Mouse (Mus musculus) lung, embryonic 16.5 days (tissue): ENCODE measurements at regions not wholly inside any gene's neighbourhood (a gene's known extent, or its start where the extent isn't known, plus 50 kb on each side); places are given as distances from the start of the nearest gene placed in this dataset.

Experiments
- ATAC-seq: fragments of 200-750 bp; cut with Nextera tagmentation; 2 replicates; pipeline ENCODE4 v1.8.0; 2017; ENCODE audit warnings: low read depth, mild to moderate bottlenecking, moderate library complexity
- H3K27ac ChIP-seq: fragments of 300-500 bp; sonication (generic); 2 replicates; pipeline ENCODE4 v1.5.1; 2014; ENCODE audit warnings: mild to moderate bottlenecking, control low read depth, low read length
- H3K27me3 ChIP-seq: fragments of 300-500 bp; sonication (generic); 2 replicates; pipeline ENCODE4 v1.6.1; 2014; ENCODE audit warnings: low read depth, low read length, mixed read lengths; ENCODE audit not compliant: control insufficient read depth, insufficient read depth
- H3K36me3 ChIP-seq: fragments of 300-500 bp; sonication (generic); 2 replicates; pipeline ENCODE4 v1.6.1; 2014; ENCODE audit warnings: low read length; ENCODE audit not compliant: control insufficient read depth, insufficient read depth
- H3K4me1 ChIP-seq: fragments of 300-500 bp; sonication (generic); replicated peaks from 2 replicates; pipeline ENCODE4 v1.6.1; 2014; ENCODE audit warnings: low read length, mixed read lengths; ENCODE audit not compliant: control insufficient read depth, insufficient read depth
- H3K4me2 ChIP-seq: fragments of 300-500 bp; sonication (generic); 2 replicates; pipeline ENCODE4 v1.6.1; 2014; ENCODE audit warnings: low read depth, low read length, control low read depth
- H3K4me3 ChIP-seq: fragments of 300-500 bp; sonication (generic); 2 replicates; pipeline ENCODE4 v1.5.1; 2014; ENCODE audit warnings: mild to moderate bottlenecking, low read length, control low read depth
- H3K9ac ChIP-seq: fragments of 300-500 bp; sonication (generic); 2 replicates; pipeline ENCODE4 v1.6.1; 2014; ENCODE audit warnings: low read length, control low read depth
- H3K9me3 ChIP-seq: fragments of 300-500 bp; sonication (generic); 2 replicates; pipeline ENCODE4 v1.6.1; 2016; ENCODE audit warnings: low read length; ENCODE audit not compliant: control insufficient read depth
- WGBS: fragments of 180-500 bp; shearing (Covaris S2); extraction: QIAGEN DNeasy Blood & Tissue Kit; methylation state at CpG from one replicate; pipeline ENCODE4 v1.1.7; 2014; 5-methylcytosine and 5-hydroxymethylcytosine counted together

DNA sequence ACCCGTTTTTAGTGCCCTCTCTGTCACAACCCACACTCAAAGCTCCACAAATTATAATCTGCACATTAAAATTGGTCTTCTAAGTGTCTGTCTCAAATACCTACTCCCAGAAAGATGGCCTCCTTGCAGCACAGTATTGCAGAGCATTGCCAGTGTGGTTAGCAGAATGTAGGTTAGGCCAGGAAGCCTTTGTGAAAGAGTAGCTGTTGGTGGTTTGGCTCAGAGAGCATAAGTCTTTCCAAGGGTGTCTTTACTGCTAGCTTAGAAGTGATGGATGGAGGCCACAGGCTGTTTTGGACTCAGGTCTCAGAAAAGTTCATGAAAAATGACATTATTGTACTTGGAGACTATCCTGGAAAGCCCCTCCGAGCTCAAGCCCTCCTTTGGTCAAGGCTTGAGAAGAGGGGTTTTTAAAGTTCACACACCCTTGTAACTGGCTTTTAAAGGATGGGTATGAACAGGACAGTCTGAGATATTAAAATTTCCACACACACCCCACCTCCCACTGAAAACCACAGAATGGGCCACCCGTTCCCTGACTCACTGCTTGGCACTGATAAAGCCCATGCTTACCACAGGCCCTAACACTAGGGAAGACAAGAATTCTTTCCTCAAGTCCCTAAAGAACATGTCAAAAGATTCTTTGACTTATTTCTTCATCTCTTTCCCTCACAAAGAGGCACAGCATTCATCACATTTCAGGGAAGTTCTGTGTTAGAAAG lies 605.1 kb downstream of the Ets1 start:
- Histone ChIP-seq H3K4me3 (no peak overlapping the region), H3K27ac (no peak overlapping the region), H3K27me3 (no peaks in the 10 kb centered on the region), H3K4me1 (no peaks in the 10 kb centered on the region), H3K36me3 (no peaks in the 10 kb centered on the region), H3K9me3 (no peaks in the 10 kb centered on the region), H3K9ac (no peak overlapping the region), H3K4me2 (no peak overlapping the region)
- 72% methylated on average over 3 of the region's 3 CpGs for WGBS
- no peak for ATAC-seq

DNA sequence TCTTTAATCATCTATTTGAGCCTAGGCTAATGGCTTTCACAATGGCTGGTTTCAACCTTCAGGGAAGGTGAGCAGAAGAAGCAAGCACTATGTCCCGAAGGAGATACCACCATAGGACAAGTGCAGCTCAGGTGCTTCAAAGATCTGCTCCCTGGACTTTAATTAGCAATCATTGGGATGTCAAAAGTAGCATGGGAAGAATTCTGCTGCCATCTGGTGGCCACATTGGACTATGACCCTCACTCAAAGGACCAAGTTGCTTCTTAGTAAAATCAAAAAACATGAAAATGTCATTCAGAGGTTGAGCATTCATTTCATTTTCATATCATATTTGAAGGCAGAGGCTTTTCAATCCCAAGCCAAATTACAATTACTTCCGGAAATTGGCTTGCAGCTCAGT lies 610.9 kb downstream of the Ets1 start:
- Histone ChIP-seq H3K9me3 (no peaks in the 10 kb centered on the region), H3K4me3 (no peak overlapping the region), H3K36me3 (no peaks in the 10 kb centered on the region), H3K27me3 (no peaks in the 10 kb centered on the region), H3K4me2 (no peak overlapping the region), H3K27ac (no peak overlapping the region), H3K9ac (no peak overlapping the region), H3K4me1 (no peaks in the 10 kb centered on the region)
- ATAC-seq, result no peak
- WGBS, result 17% methylated on average over 2 of the region's 2 CpGs

DNA sequence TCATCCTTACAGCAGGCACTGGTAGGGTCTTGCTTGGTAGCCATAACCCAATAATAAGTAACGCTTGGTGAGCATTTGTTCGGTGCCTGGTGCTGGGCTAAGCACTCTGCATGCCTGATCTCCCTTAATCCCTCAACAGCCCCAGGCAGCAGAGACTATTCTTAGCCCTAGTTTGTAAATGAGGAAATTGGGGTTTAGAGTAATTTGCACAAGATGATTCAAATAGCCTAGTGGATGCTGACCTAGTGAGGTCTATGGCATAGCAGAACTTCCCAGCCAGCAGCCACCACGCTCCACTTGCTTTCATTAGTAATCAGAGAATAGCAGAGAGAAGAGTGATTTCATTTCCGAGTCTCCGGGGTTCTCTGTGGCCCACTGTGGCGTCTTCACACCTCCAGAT lies 622.2 kb downstream of the Ets1 start:
- Histone ChIP-seq H3K4me3 (no peak overlapping the region), H3K9ac (no peak overlapping the region), H3K9me3 (no peaks in the 10 kb centered on the region), H3K27ac (no peak overlapping the region), H3K4me2 (no peak overlapping the region), H3K27me3 (no peaks in the 10 kb centered on the region), H3K4me1 (no peaks in the 10 kb centered on the region), H3K36me3 (no peaks in the 10 kb centered on the region)
- no peak for ATAC-seq
- 67% methylated on average over 6 of the region's 6 CpGs for WGBS

DNA sequence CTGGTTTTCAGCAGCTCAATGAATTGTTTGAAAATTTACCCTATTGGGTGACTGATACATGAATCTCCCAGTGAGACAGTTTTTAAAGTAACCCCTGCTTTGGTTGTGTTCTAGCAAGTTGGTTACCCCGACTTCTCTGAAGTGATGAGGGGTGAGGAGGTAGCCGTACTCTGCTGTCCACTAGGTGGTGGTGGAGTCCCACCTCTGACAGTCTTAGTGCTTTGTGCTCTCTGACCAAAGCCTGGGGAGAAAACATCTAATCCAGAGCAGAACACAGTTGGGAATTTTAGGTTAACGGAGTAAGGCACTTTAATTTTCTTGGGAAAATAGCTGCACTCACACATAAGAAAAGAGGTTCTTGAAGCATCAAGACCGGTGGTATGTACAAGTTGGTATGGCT lies 624.1 kb downstream of the Ets1 start:
- H3K27ac ChIP-seq, result no peak overlapping the region
- no peaks in the 10 kb centered on the region for H3K4me1 ChIP-seq
- peak; percentile 49; the same call in 1 of the 2 replicates for ATAC-seq
- no peaks in the 10 kb centered on the region for H3K27me3 ChIP-seq
- H3K9me3 ChIP-seq, result no peaks in the 10 kb centered on the region
- H3K36me3 ChIP-seq, result no peaks in the 10 kb centered on the region
- no peak overlapping the region for H3K4me3 ChIP-seq
- H3K9ac ChIP-seq, result no peak overlapping the region
- 28% methylated on average over 4 of the region's 4 CpGs for WGBS
- H3K4me2 ChIP-seq, result no peak overlapping the region

DNA sequence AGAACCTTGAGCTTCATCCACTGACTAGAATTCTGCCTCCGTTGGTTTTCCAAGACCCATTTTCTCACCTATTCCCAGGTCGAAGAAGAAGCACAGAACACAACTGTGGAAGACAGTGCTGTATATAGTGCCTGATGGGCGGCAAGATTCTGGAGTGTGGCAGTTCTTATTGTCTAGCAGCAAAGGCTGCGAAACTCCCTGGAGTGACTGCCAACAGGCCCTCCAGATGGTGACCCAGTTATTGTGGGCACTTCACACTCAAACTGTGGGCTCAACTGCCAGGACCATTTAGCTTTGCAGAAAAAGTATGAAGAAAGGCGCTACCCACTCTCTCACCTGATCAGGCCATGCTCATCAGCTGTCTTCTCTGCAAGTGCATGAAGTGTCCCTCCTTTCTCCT lies 653.4 kb downstream of the Ets1 start:
- ATAC-seq, result no peak
- no peaks in the 10 kb centered on the region for H3K27me3 ChIP-seq
- no peaks in the 10 kb centered on the region for H3K36me3 ChIP-seq
- H3K9me3 ChIP-seq, result no peaks in the 10 kb centered on the region
- H3K9ac ChIP-seq, result no peak overlapping the region
- WGBS, result 78% methylated on average over 5 of the region's 5 CpGs
- H3K27ac ChIP-seq, result no peak overlapping the region
- H3K4me3 ChIP-seq, result no peak overlapping the region
- H3K4me1 ChIP-seq, result no peaks in the 10 kb centered on the region
- no peak overlapping the region for H3K4me2 ChIP-seq

DNA sequence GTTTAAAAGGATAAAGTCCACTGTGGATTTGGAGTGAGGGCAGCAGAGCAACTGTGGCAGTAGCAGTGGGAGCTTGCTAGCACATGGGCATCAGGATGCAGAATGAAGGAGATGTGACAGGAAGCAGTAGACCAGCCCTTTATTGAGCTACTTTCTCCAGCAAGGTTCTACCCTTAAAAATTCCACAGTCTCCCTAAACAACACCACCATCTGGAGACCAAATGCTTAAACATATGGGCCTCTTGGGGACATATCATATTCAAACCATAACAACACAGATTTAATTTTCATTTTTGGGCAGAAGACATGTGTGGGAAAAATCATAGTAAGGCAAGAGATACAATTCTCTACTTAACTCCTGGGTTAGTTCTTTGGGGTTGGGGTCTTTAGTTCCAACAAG lies 656.1 kb downstream of the Ets1 start:
- no peaks in the 10 kb centered on the region for H3K36me3 ChIP-seq
- H3K4me1 ChIP-seq, result no peaks in the 10 kb centered on the region
- H3K27ac ChIP-seq, result no peak overlapping the region
- H3K27me3 ChIP-seq, result no peaks in the 10 kb centered on the region
- no peak overlapping the region for H3K4me2 ChIP-seq
- no peak overlapping the region for H3K9ac ChIP-seq
- no peaks in the 10 kb centered on the region for H3K9me3 ChIP-seq
- no peak overlapping the region for H3K4me3 ChIP-seq
- no peak for ATAC-seq

DNA sequence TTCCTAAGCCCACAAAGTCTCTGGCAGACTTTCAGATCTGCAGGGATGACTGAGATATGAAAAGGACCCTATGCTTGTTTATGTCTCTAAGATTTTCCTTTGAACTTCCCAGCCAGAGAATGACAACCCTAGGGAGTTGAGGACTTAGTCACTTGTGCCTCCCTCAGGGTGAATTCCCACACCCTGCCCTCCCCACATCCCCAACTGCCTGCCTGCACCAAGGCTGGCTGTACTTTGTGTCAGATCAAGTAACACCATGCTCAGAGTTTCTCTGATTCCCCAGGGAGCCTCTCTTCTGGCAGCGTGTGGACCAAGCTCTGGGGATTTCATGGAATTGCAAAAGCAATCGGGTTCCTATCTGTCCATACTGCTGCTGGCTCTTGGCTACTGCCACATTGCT lies 659.9 kb downstream of the Ets1 start:
- Histone ChIP-seq H3K36me3 (no peaks in the 10 kb centered on the region), H3K27me3 (no peaks in the 10 kb centered on the region), H3K4me2 (no peak overlapping the region), H3K9ac (no peak overlapping the region), H3K9me3 (no peaks in the 10 kb centered on the region), H3K4me3 (no peak overlapping the region), H3K27ac (no peak overlapping the region), H3K4me1 (no peaks in the 10 kb centered on the region)
- WGBS, result 11% methylated on average over 2 of the region's 2 CpGs
- ATAC-seq, result no peak

DNA sequence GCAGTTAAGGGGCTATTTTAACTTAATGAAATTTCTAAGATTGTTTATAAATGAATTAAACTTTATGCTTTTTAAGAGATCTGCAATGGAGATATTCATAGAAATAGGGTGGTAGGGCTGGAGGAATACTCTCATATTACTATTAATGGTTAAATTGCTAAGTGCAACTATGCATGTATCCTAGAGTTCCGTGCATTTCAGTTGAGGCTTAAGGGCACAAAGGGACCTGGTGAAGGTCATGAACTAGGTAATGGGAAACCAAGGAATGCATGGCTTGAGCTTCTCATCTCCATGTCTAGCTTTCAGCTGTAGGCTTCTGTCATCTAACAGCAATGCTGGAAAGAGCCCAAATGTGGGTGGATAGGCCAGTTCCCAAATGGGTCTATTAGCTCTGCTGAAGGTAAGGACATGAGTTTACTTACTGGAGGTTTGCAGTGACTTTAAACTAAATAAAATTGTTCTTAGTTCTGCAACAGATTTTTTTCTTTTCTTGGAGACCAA lies 683.6 kb downstream of the Ets1 start:
- Histone ChIP-seq H3K4me2 (no peak overlapping the region), H3K36me3 (no peaks in the 10 kb centered on the region), H3K27ac (no peak overlapping the region), H3K4me1 (no peaks in the 10 kb centered on the region), H3K9me3 (no peaks in the 10 kb centered on the region), H3K27me3 (no peaks in the 10 kb centered on the region), H3K9ac (no peak overlapping the region), H3K4me3 (no peak overlapping the region)
- no peak for ATAC-seq
- WGBS, result 75% methylated on average over 1 of the region's 1 CpGs

DNA sequence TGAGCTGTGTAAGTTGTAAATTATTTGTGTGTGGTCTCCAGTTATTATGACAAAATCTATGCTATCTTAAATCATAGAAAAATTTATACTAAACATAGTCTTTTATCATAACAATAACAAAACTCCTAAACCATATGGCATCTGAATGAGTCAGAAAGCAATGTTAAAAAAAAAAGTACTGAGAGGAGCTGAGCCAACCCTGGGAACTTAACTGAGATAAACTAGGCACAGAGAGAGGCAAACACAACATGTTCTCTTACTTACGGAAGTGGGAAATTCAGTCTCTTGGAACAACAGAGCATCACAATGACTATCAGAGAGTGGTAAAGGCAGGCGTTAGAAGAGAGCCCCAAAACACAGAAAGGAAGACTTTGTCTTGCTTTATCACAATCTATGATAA lies 691.7 kb downstream of the Ets1 start:
- Histone ChIP-seq H3K4me3 (no peak overlapping the region), H3K4me1 (no peaks in the 10 kb centered on the region), H3K36me3 (no peaks in the 10 kb centered on the region), H3K9ac (no peak overlapping the region), H3K27ac (no peak overlapping the region), H3K9me3 (no peaks in the 10 kb centered on the region), H3K4me2 (no peak overlapping the region), H3K27me3 (no peaks in the 10 kb centered on the region)
- 43% methylated on average over 2 of the region's 2 CpGs for WGBS
- ATAC-seq, result no peak

DNA sequence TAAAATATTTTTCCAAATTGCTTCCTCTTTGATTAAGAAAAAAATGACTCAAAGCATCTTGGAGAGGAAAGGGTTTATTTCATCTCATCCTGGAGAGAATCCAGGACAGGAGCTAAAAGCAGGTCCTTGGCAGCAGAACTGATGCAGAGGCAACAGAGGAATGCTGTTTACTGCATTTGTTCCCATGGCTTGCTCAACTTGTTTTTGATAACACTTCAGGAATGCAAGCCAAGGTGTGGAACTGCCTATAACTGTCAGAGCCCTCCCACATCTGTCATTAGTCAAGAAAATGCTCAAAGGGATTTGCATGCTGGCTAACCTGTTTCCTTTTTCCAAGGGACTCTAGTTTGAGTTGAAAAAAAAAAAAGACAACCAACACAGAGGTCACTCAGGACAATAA lies 714.2 kb downstream of the Ets1 start:
- no peak overlapping the region for H3K4me3 ChIP-seq
- no peak overlapping the region for H3K4me2 ChIP-seq
- no peaks in the 10 kb centered on the region for H3K4me1 ChIP-seq
- ATAC-seq, result no peak
- no peak overlapping the region for H3K27ac ChIP-seq
- no peak overlapping the region for H3K9ac ChIP-seq
- no peaks in the 10 kb centered on the region for H3K36me3 ChIP-seq
- no peaks in the 10 kb centered on the region for H3K9me3 ChIP-seq
- H3K27me3 ChIP-seq, result no peaks in the 10 kb centered on the region
